Mouse (Mus musculus): ENCODE measurements around the gene Dlk1. TPM values are rescaled to one million over a fixed set of nuclear protein-coding genes. Genes with fewer than 3 reads are reported as not detected.

Dlk1 gene
- polyA plus RNA-seq, 1 experiment from 2014 or later = 918 TPM

GRCm38 (mm10) chr12:109443276-109443675 lies 9.3 kb upstream of the Dlk1 start:
- DNase-seq (ENCODE audit: low spot score) (no peak), ATAC-seq (ENCODE audit: low read depth) (no peak)
- no peaks in the 10 kb centered on the region for H3K27me3 ChIP-seq (replicated peaks; ENCODE audit: control insufficient read depth, insufficient read depth, low read length)
- no peak overlapping the region for H3K9ac ChIP-seq (ENCODE audit: low read depth, low read length)
- WGBS = 52% methylated on average over 3 of the region's 3 CpGs
- H3K4me2 ChIP-seq (ENCODE audit: low read depth, low read length) = no peak overlapping the region
- no peaks in the 10 kb centered on the region for H3K36me3 ChIP-seq (ENCODE audit: control insufficient read depth, insufficient read depth, low read length)
- H3K4me3 ChIP-seq (ENCODE audit: low read depth, low read length) = no peak overlapping the region
- H3K9me3 ChIP-seq (ENCODE audit: control insufficient read depth, low read length) = no peaks in the 10 kb centered on the region
- peaks cover 65% of the 10 kb centered on the region for H3K4me1 ChIP-seq (ENCODE audit: control insufficient read depth, insufficient read depth, low read length)
- H3K27ac ChIP-seq (replicated peaks; ENCODE audit: low read depth, low read length) = no peak overlapping the region

- Histone ChIP-seq H3K27ac (replicated peaks; ENCODE audit: low read depth, low read length) (no peak overlapping the region; the same call in 1 of the 2 replicates), H3K4me2 (ENCODE audit: low read depth, low read length) (no peak overlapping the region), H3K4me1 (ENCODE audit: control insufficient read depth, insufficient read depth, low read length) (peaks cover 61% of the 10 kb centered on the region), H3K27me3 (replicated peaks; ENCODE audit: control insufficient read depth, insufficient read depth, low read length) (no peaks in the 10 kb centered on the region; the same call in 1 of the 2 replicates), H3K9me3 (ENCODE audit: control insufficient read depth, low read length) (no peaks in the 10 kb centered on the region), H3K9ac (ENCODE audit: low read depth, low read length) (no peak overlapping the region), H3K4me3 (ENCODE audit: low read depth, low read length) (no peak overlapping the region), H3K36me3 (ENCODE audit: control insufficient read depth, insufficient read depth, low read length) (no peaks in the 10 kb centered on the region)
- 36% methylated on average over 5 of the region's 5 CpGs for WGBS
- ATAC-seq (ENCODE audit: low read depth) = no peak
- no peak for DNase-seq (ENCODE audit: low spot score)
These were observed 7.6 kb upstream of the Dlk1 start for GRCm38 (mm10) chr12:109444999-109445398.

GRCm38 (mm10) chr12:109445499-109446235 lies 7.0 kb upstream of the Dlk1 start:
- H3K27ac ChIP-seq (replicated peaks; ENCODE audit: low read depth, low read length) = no peak overlapping the region; the same call in 1 of the 2 replicates
- H3K36me3 ChIP-seq (ENCODE audit: control insufficient read depth, insufficient read depth, low read length) = no peaks in the 10 kb centered on the region
- H3K4me3 ChIP-seq (ENCODE audit: low read depth, low read length) = no peak overlapping the region
- ATAC-seq (ENCODE audit: low read depth) = peak; percentile 41
- 0 out of 2 replicates have a peak overlapping the region, but pooled peaks have one; percentile 37 for H3K9ac ChIP-seq (ENCODE audit: low read depth, low read length)
- H3K27me3 ChIP-seq (replicated peaks; ENCODE audit: control insufficient read depth, insufficient read depth, low read length) = peaks cover 2% of the 10 kb centered on the region; the same call in 1 of the 2 replicates
- DNase-seq (ENCODE audit: low spot score) = no peak
- 6% methylated on average over 18 of the region's 19 CpGs for WGBS
- peaks cover 61% of the 10 kb centered on the region for H3K4me1 ChIP-seq (ENCODE audit: control insufficient read depth, insufficient read depth, low read length)
- H3K9me3 ChIP-seq (ENCODE audit: control insufficient read depth, low read length) = no peaks in the 10 kb centered on the region
- H3K4me2 ChIP-seq (ENCODE audit: low read depth, low read length) = peak overlapping the region; percentile 39

- no peaks in the 10 kb centered on the region for H3K9me3 ChIP-seq (ENCODE audit: control insufficient read depth, low read length)
- 19% methylated on average over 16 of the region's 18 CpGs for WGBS
- H3K4me2 ChIP-seq (ENCODE audit: low read depth, low read length) = peak overlapping the region; percentile 39
- peaks cover 55% of the 10 kb centered on the region for H3K4me1 ChIP-seq (ENCODE audit: control insufficient read depth, insufficient read depth, low read length)
- no peak overlapping the region for H3K9ac ChIP-seq (ENCODE audit: low read depth, low read length)
- H3K27ac ChIP-seq (replicated peaks; ENCODE audit: low read depth, low read length) = peak overlapping the region; percentile 23
- no peak for ATAC-seq (ENCODE audit: low read depth)
- H3K27me3 ChIP-seq (replicated peaks; ENCODE audit: control insufficient read depth, insufficient read depth, low read length) = peaks cover 7% of the 10 kb centered on the region; the same call in 1 of the 2 replicates
- H3K36me3 ChIP-seq (ENCODE audit: control insufficient read depth, insufficient read depth, low read length) = no peaks in the 10 kb centered on the region
- no peak overlapping the region for H3K4me3 ChIP-seq (ENCODE audit: low read depth, low read length)
- no peak for DNase-seq (ENCODE audit: low spot score)
These were observed 6.2 kb upstream of the Dlk1 start for GRCm38 (mm10) chr12:109446236-109446941.

- WGBS = 1% methylated on average over 24 of the region's 30 CpGs
- H3K4me1 ChIP-seq (ENCODE audit: control insufficient read depth, insufficient read depth, low read length) = peaks cover 42% of the 10 kb centered on the region
- peaks cover 26% of the 10 kb centered on the region for H3K27me3 ChIP-seq (replicated peaks; ENCODE audit: control insufficient read depth, insufficient read depth, low read length)
- no peaks in the 10 kb centered on the region for H3K36me3 ChIP-seq (ENCODE audit: control insufficient read depth, insufficient read depth, low read length)
- H3K9ac ChIP-seq (ENCODE audit: low read depth, low read length) = peak overlapping the region; percentile 59
- peak overlapping the region; percentile 71 for H3K4me2 ChIP-seq (ENCODE audit: low read depth, low read length)
- H3K4me3 ChIP-seq (ENCODE audit: low read depth, low read length) = peak overlapping the region; percentile 33
- peak; percentile 38 for ATAC-seq (ENCODE audit: low read depth)
- H3K9me3 ChIP-seq (ENCODE audit: control insufficient read depth, low read length) = no peaks in the 10 kb centered on the region
- DNase-seq (ENCODE audit: low spot score) = peak; percentile 65
- H3K27ac ChIP-seq (replicated peaks; ENCODE audit: low read depth, low read length) = peak overlapping the region; percentile 75
These were observed 2.9 kb upstream of the Dlk1 start for GRCm38 (mm10) chr12:109449421-109450411.

GRCm38 (mm10) chr12:109453065-109453997 lies 708 bp downstream of the Dlk1 start:
- Histone ChIP-seq H3K4me1 (ENCODE audit: control insufficient read depth, insufficient read depth, low read length) (peaks cover 38% of the 10 kb centered on the region), H3K4me2 (ENCODE audit: low read depth, low read length) (peak overlapping the region; percentile 91), H3K9me3 (ENCODE audit: control insufficient read depth, low read length) (no peaks in the 10 kb centered on the region), H3K27ac (replicated peaks; ENCODE audit: low read depth, low read length) (peak overlapping the region; percentile 63), H3K36me3 (ENCODE audit: control insufficient read depth, insufficient read depth, low read length) (no peaks in the 10 kb centered on the region; the same call in 1 of the 2 replicates), H3K4me3 (ENCODE audit: low read depth, low read length) (peak overlapping the region; percentile 57), H3K9ac (ENCODE audit: low read depth, low read length) (peak overlapping the region; percentile 77), H3K27me3 (replicated peaks; ENCODE audit: control insufficient read depth, insufficient read depth, low read length) (peaks cover 37% of the 10 kb centered on the region)
- peak; percentile 73 for DNase-seq (ENCODE audit: low spot score)
- ATAC-seq (ENCODE audit: low read depth) = peak; percentile 68
- under 1% methylated on average over 35 of the region's 96 CpGs for WGBS

GRCm38 (mm10) chr12:109454137-109454536 lies 1.5 kb downstream of the Dlk1 start:
- peak overlapping the region; percentile 91 for H3K4me2 ChIP-seq (ENCODE audit: low read depth, low read length)
- no peaks in the 10 kb centered on the region for H3K9me3 ChIP-seq (ENCODE audit: control insufficient read depth, low read length)
- peaks cover 44% of the 10 kb centered on the region for H3K4me1 ChIP-seq (ENCODE audit: control insufficient read depth, insufficient read depth, low read length)
- H3K9ac ChIP-seq (ENCODE audit: low read depth, low read length) = peak overlapping the region; percentile 77
- DNase-seq (ENCODE audit: low spot score) (no peak), ATAC-seq (ENCODE audit: low read depth) (no peak)
- H3K36me3 ChIP-seq (ENCODE audit: control insufficient read depth, insufficient read depth, low read length) = no peaks in the 10 kb centered on the region; the same call in 1 of the 2 replicates
- H3K4me3 ChIP-seq (ENCODE audit: low read depth, low read length) = peak overlapping the region; percentile 57
- peaks cover 45% of the 10 kb centered on the region for H3K27me3 ChIP-seq (replicated peaks; ENCODE audit: control insufficient read depth, insufficient read depth, low read length)
- peak overlapping the region; percentile 63 for H3K27ac ChIP-seq (replicated peaks; ENCODE audit: low read depth, low read length)
- WGBS = 22% methylated on average over 13 of the region's 13 CpGs

Measured in embryonic facial prominence, embryonic 14.5 days (tissue).